Mouse (Mus musculus): Measurements from ENCODE around the gene Ttc21a. TPM values are rescaled to one million over a fixed set of nuclear protein-coding genes. Genes with fewer than 3 reads are reported as not detected.

Gene Ttc21a
- total RNA-seq, 1 experiment = 0.40 TPM

DNA sequence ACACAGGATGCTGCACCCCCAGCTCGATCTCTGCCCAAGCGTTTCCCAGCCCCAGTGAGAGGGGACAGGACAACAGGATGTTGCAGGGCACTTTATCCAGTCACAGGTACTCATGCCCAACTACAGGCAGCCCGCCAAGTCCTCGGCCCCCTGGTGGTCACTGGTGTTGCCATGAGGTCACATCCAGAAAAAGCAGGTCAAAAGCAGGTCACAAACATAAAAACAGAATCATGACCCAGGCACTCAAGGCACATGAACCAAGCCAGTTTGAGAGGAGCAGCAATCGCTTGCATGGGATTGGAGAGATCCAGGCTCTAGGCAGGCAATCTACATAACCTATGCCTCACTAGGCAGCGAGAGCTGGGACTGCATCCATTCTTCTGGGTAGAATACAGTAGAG lies 32.8 kb downstream of the Ttc21a start:
- in situ Hi-C loops (cut with MboI; ENCODE audit: low sequenced_read_pairs in 2 of 2, unreplicated experiment in 2 of 2) = no loop called here
- no peak overlapping the region for H3K4me3 ChIP-seq (ENCODE audit: insufficient read depth in 1 of 2, low read depth in 1 of 2, low read length in 2 of 2, poor library complexity in 1 of 2, severe bottlenecking in 1 of 2)
- H3K9me3 ChIP-seq (ENCODE audit: control insufficient read depth, insufficient read depth, low read depth, low read length) = no peaks in the 10 kb centered on the region
- no peak overlapping the region for H3K9ac ChIP-seq (ENCODE audit: insufficient read depth, low read depth, low read length, poor library complexity, severe bottlenecking)
- TF ChIP-seq ZNF384 (IDR thresholded peaks at IDR 0.05; ENCODE audit: low read depth, low read length) (no peak), ZC3H11A (IDR thresholded peaks at IDR 0.05; ENCODE audit: borderline replicate concordance, low read depth, low read length) (no peak), HCFC1 (IDR thresholded peaks at IDR 0.05; ENCODE audit: borderline replicate concordance, insufficient read depth, low read length) (no peak), CHD2 (IDR thresholded peaks at IDR 0.05; ENCODE audit: low read depth, low read length) (no peak), MAFK (IDR thresholded peaks at IDR 0.05; ENCODE audit: insufficient read depth, low read depth, low read length) (no peak)
- no peak overlapping the region for H3K27ac ChIP-seq (ENCODE audit: insufficient read depth, low read depth, low read length, poor library complexity, severe bottlenecking)
- peaks cover 0 to 9% of the 10 kb centered on the region in 2 experiments; a peak in 2 of 4 replicates for H3K4me1 ChIP-seq (ENCODE audit: control insufficient read depth in 2 of 2, insufficient read depth in 2 of 2, low read length in 2 of 2, poor library complexity in 1 of 2)
- peaks cover 35% of the 10 kb centered on the region for H3K36me3 ChIP-seq (ENCODE audit: control insufficient read depth, insufficient read depth, low read length, poor library complexity, severe bottlenecking)
- no peak for DNase-seq (ENCODE audit: low read depth, low spot score)

DNA sequence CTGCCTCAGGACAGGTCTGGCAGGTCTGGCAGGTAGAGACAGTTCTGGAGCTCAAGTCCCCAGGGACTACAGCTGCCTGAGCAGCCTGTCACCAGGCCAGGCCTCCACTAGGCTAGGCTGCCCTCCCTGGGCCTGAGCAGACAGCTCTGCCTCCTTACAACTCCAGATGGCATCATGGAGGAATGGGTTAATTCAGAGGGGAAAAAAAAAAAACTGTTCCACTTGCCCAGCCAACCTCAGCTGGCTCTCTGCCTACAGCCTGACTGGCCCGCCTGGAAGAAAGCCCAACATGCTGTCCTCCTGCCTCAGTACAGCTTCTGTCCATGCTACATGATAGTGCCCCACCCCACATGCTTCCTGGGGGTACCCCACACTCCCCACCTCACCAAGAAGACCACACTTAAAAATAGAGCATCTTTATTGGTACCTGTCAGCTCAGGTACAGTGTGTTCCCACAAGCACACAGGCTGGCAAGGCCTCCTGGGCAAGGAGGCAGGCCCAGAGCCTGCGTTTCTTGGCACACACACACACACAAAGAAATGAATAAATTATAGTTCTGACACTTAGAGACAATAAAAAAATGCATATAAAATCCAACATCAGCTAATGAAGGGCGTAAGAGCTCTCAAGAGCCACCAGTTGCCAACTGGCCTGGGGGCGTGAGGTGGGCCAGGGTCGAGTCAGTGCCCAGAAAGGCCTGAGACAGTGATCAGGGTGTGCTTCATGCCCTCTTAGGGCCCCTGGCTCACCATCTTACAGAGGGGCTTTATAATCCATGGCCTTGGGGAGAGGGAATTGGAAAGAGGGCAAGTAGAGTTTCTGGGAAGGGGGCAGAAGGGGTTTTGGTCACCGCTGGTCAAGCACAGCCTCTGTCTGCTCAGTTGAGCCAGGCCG lies 33.6 kb downstream of the Ttc21a start:
- in situ Hi-C loops (cut with MboI; ENCODE audit: low sequenced_read_pairs in 2 of 2, unreplicated experiment in 2 of 2) = no loop called here
- Histone ChIP-seq H3K9ac (ENCODE audit: insufficient read depth, low read depth, low read length, poor library complexity, severe bottlenecking) (no peak overlapping the region), H3K9me3 (ENCODE audit: control insufficient read depth, insufficient read depth, low read depth, low read length) (no peaks in the 10 kb centered on the region), H3K27ac (ENCODE audit: insufficient read depth, low read depth, low read length, poor library complexity, severe bottlenecking) (no peak overlapping the region), H3K4me1 (ENCODE audit: control insufficient read depth in 2 of 2, insufficient read depth in 2 of 2, low read length in 2 of 2, poor library complexity in 1 of 2) (peaks cover 0 to 9% of the 10 kb centered on the region in 2 experiments; a peak in 2 of 4 replicates), H3K4me3 (ENCODE audit: insufficient read depth in 1 of 2, low read depth in 1 of 2, low read length in 2 of 2, poor library complexity in 1 of 2, severe bottlenecking in 1 of 2) (no peak overlapping the region), H3K36me3 (ENCODE audit: control insufficient read depth, insufficient read depth, low read length, poor library complexity, severe bottlenecking) (peaks cover 37% of the 10 kb centered on the region)
- DNase-seq (ENCODE audit: low read depth, low spot score) = no peak
- TF ChIP-seq ZNF384 (IDR thresholded peaks at IDR 0.05; ENCODE audit: low read depth, low read length) = no peak
- TF ChIP-seq HCFC1 (IDR thresholded peaks at IDR 0.05; ENCODE audit: borderline replicate concordance, insufficient read depth, low read length) = no peak
- no peak for TF ChIP-seq CHD2 (IDR thresholded peaks at IDR 0.05; ENCODE audit: low read depth, low read length)
- no peak for TF ChIP-seq ZC3H11A (IDR thresholded peaks at IDR 0.05; ENCODE audit: borderline replicate concordance, low read depth, low read length)
- no peak for TF ChIP-seq MAFK (IDR thresholded peaks at IDR 0.05; ENCODE audit: insufficient read depth, low read depth, low read length)

DNA sequence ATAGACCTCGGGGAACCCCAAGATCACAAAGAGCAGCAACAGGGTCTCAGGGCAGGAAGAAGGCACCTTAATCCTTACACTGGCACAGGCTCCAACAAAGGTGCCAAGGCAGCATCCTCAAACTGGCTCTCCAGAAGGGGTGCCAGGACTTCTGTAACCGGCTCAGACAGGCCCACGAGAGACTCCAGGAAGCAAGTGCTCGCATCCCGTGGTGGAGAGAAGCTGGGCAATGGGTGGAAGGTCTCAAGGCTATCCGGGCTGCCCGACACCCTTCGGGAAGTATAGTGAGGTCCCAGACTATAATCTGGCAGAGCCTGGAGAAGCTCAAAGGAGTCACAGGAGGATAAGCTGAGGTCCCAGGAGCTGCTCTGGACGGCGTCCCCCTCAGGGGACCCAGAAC lies 34.8 kb downstream of the Ttc21a start:
- Histone ChIP-seq H3K4me3 (ENCODE audit: insufficient read depth in 1 of 2, low read depth in 1 of 2, low read length in 2 of 2, poor library complexity in 1 of 2, severe bottlenecking in 1 of 2) (no peak overlapping the region), H3K9ac (ENCODE audit: insufficient read depth, low read depth, low read length, poor library complexity, severe bottlenecking) (no peak overlapping the region), H3K9me3 (ENCODE audit: control insufficient read depth, insufficient read depth, low read depth, low read length) (no peaks in the 10 kb centered on the region), H3K27ac (ENCODE audit: insufficient read depth, low read depth, low read length, poor library complexity, severe bottlenecking) (no peak overlapping the region), H3K36me3 (ENCODE audit: control insufficient read depth, insufficient read depth, low read length, poor library complexity, severe bottlenecking) (peaks cover 42% of the 10 kb centered on the region), H3K4me1 (ENCODE audit: control insufficient read depth in 2 of 2, insufficient read depth in 2 of 2, low read length in 2 of 2, poor library complexity in 1 of 2) (peaks cover 0 to 15% of the 10 kb centered on the region in 2 experiments; a peak in 3 of 4 replicates)
- TF ChIP-seq CHD2 (IDR thresholded peaks at IDR 0.05; ENCODE audit: low read depth, low read length) (no peak), ZC3H11A (IDR thresholded peaks at IDR 0.05; ENCODE audit: borderline replicate concordance, low read depth, low read length) (no peak), ZNF384 (IDR thresholded peaks at IDR 0.05; ENCODE audit: low read depth, low read length) (no peak), HCFC1 (IDR thresholded peaks at IDR 0.05; ENCODE audit: borderline replicate concordance, insufficient read depth, low read length) (no peak), MAFK (IDR thresholded peaks at IDR 0.05; ENCODE audit: insufficient read depth, low read depth, low read length) (no peak)
- in situ Hi-C loops (cut with MboI; ENCODE audit: low sequenced_read_pairs in 2 of 2, unreplicated experiment in 2 of 2) = no loop called here
- DNase-seq (ENCODE audit: low read depth, low spot score) = no peak

DNA sequence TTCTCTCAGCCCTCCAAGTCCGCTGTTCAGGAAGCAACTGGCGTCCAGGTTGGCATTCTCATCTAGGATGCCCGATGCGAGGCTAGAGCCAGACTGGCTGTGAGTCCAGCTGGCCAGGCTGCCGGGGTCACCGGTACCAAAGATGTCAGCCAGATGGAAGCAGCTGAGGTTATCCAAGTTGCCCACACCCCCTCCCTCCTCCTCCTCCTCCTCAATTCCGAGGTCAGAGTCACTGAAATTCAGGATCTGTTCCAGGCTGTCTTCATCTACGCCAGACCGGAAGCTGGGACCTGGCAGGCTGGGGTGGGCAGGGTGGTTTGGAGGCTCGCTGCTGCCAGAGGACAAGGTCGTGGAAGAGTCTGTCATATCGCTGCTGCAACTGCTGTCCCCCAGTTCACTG lies 35.2 kb downstream of the Ttc21a start:
- TF ChIP-seq CHD2 (IDR thresholded peaks at IDR 0.05; ENCODE audit: low read depth, low read length) = no peak
- TF ChIP-seq MAFK (IDR thresholded peaks at IDR 0.05; ENCODE audit: insufficient read depth, low read depth, low read length) = no peak
- TF ChIP-seq ZNF384 (IDR thresholded peaks at IDR 0.05; ENCODE audit: low read depth, low read length) = no peak
- TF ChIP-seq ZC3H11A (IDR thresholded peaks at IDR 0.05; ENCODE audit: borderline replicate concordance, low read depth, low read length) = no peak
- Histone ChIP-seq H3K9me3 (ENCODE audit: control insufficient read depth, insufficient read depth, low read depth, low read length) (no peaks in the 10 kb centered on the region), H3K9ac (ENCODE audit: insufficient read depth, low read depth, low read length, poor library complexity, severe bottlenecking) (no peak overlapping the region), H3K36me3 (ENCODE audit: control insufficient read depth, insufficient read depth, low read length, poor library complexity, severe bottlenecking) (peaks cover 42% of the 10 kb centered on the region), H3K4me1 (ENCODE audit: control insufficient read depth in 2 of 2, insufficient read depth in 2 of 2, low read length in 2 of 2, poor library complexity in 1 of 2) (peaks cover 0 to 19% of the 10 kb centered on the region in 2 experiments), H3K27ac (ENCODE audit: insufficient read depth, low read depth, low read length, poor library complexity, severe bottlenecking) (no peak overlapping the region), H3K4me3 (ENCODE audit: insufficient read depth in 1 of 2, low read depth in 1 of 2, low read length in 2 of 2, poor library complexity in 1 of 2, severe bottlenecking in 1 of 2) (no peak overlapping the region)
- no peak for DNase-seq (ENCODE audit: low read depth, low spot score)
- in situ Hi-C loops (cut with MboI; ENCODE audit: low sequenced_read_pairs in 2 of 2, unreplicated experiment in 2 of 2) = no loop called here
